Mouse (Mus musculus) heart, adult 2 months (tissue): Measurements from ENCODE around the gene Arhgap28. TPM values are rescaled to one million over a fixed set of nuclear protein-coding genes. Genes with fewer than 3 reads are reported as not detected.

Experiments
- DNase-seq, 2 experiments: peaks; one replicate each; pipeline ENCODE4 v3.0.0; 2021
- H3K27ac ChIP-seq: fragments of 200-600 bp; 2 replicates; pipeline ENCODE4 v1.8.1; 2022
- H3K27me3 ChIP-seq: fragments of 200-500 bp; 2 replicates; pipeline ENCODE4 v1.6.1; 2012; ENCODE audit warnings: mild to moderate bottlenecking, low read length, inconsistent platforms, mixed read lengths; ENCODE audit not compliant: control insufficient read depth, insufficient read depth
- H3K36me3 ChIP-seq: fragments of 200-500 bp; 2 replicates; pipeline ENCODE4 v1.6.1; 2012; ENCODE audit warnings: low read length, inconsistent platforms; ENCODE audit not compliant: control insufficient read depth, insufficient read depth
- H3K4me1 ChIP-seq: fragments of 200-500 bp; 2 replicates; pipeline ENCODE4 v1.6.1; 2011; ENCODE audit warnings: low read length; ENCODE audit not compliant: control insufficient read depth, insufficient read depth
- H3K4me3 ChIP-seq: fragments of 200-600 bp; 2 replicates; pipeline ENCODE4 v1.8.1; 2022
- H3K79me2 ChIP-seq: fragments of 200-500 bp; replicated peaks from 2 replicates; pipeline ENCODE4 v1.6.1; 2012; ENCODE audit warnings: mild to moderate bottlenecking, inconsistent platforms, low read length, moderate library complexity, mixed read lengths; ENCODE audit not compliant: control insufficient read depth, insufficient read depth
- H3K9ac ChIP-seq: fragments of 200-500 bp; 2 replicates; pipeline ENCODE4 v1.6.1; 2012; ENCODE audit warnings: low read depth, mild to moderate bottlenecking, control low read depth, inconsistent platforms, low read length, mixed read lengths
- CTCF ChIP-seq: fragments of 200-600 bp; IDR thresholded peaks from 2 replicates; pipeline ENCODE4 v1.8.1; 2022; ENCODE audit warnings: antibody characterized with exemption, mild to moderate bottlenecking, moderate library complexity
- EP300 ChIP-seq: fragments of 200-500 bp; IDR thresholded peaks from 2 replicates; pipeline ENCODE4 v1.6.1; 2011; ENCODE audit warnings: low read depth, low read length, control low read depth; ENCODE audit not compliant: insufficient read depth
- POLR2A ChIP-seq: fragments of 200-500 bp; IDR thresholded peaks from 2 replicates; pipeline ENCODE4 v1.6.1; 2011; ENCODE audit warnings: mild to moderate bottlenecking, low read depth, low read length, control low read depth; ENCODE audit not compliant: insufficient read depth
- WGBS: fragments of 180-500 bp; shearing (Covaris S2); methylation state at CpG from one replicate; pipeline ENCODE4 v1.1.7; 2018; 5-methylcytosine and 5-hydroxymethylcytosine counted together
- intact Hi-C: fragments of 180-260 bp; cut with DNase I; formaldehyde crosslinking; loops from one replicate; pipeline ENCODE4 v1.15.1; 2025
- polyA plus RNA-seq: library from polyadenylated mRNA; depleted of rRNA; stranded (reverse); fragments of >200 nt; gene quantifications from 2 replicates; pipeline ENCODE4 v1.2.3, GENCODE M21; 2012
- total RNA-seq, 2 experiments: library from RNA; stranded (reverse); gene quantifications; 2 replicates each; pipeline ENCODE4 v1.2.3; 2021

The Arhgap28 gene
- total and polyA plus RNA-seq, 3 experiments = 1.6 to 2.5 (median 1.9) TPM

- H3K36me3 ChIP-seq = no peaks in the 10 kb centered on the region
- intact Hi-C loops = no loop called here
- no peak overlapping the region for H3K4me3 ChIP-seq
- H3K4me1 ChIP-seq = no peaks in the 10 kb centered on the region
- 80% methylated on average over 5 of the region's 5 CpGs for WGBS
- DNase-seq = no peak
- no peak overlapping the region for H3K9ac ChIP-seq
- TF ChIP-seq EP300 (no peak), CTCF (no peak), POLR2A (no peak)
- no peak overlapping the region for H3K27ac ChIP-seq
- H3K79me2 ChIP-seq = no peaks in the 10 kb centered on the region
- no peaks in the 10 kb centered on the region for H3K27me3 ChIP-seq
Measured at GRCm38 (mm10) chr17:68029495-68029894, 25.6 kb upstream of the Arhgap28 start.

- Histone ChIP-seq H3K4me3 (no peak overlapping the region), H3K79me2 (no peaks in the 10 kb centered on the region), H3K4me1 (no peaks in the 10 kb centered on the region), H3K36me3 (no peaks in the 10 kb centered on the region), H3K27me3 (no peaks in the 10 kb centered on the region), H3K9ac (no peak overlapping the region), H3K27ac (no peak overlapping the region)
- WGBS = 84% methylated on average over 4 of the region's 4 CpGs
- DNase-seq = no peak
- TF ChIP-seq EP300 (no peak), CTCF (no peak), POLR2A (no peak)
- intact Hi-C loops = no loop called here
Measured at GRCm38 (mm10) chr17:68028519-68028918, 24.6 kb upstream of the Arhgap28 start.

GRCm38 (mm10) chr17:68024327-68024726 is 20.4 kb upstream of the Arhgap28 start:
- Histone ChIP-seq H3K36me3 (no peaks in the 10 kb centered on the region), H3K4me3 (no peak overlapping the region), H3K9ac (no peak overlapping the region), H3K4me1 (no peaks in the 10 kb centered on the region), H3K27me3 (no peaks in the 10 kb centered on the region), H3K79me2 (no peaks in the 10 kb centered on the region), H3K27ac (no peak overlapping the region)
- intact Hi-C loops = no loop called here
- TF ChIP-seq POLR2A (no peak), EP300 (no peak), CTCF (no peak)
- 69% methylated on average over 7 of the region's 7 CpGs for WGBS
- DNase-seq = no peak

- Histone ChIP-seq H3K36me3 (no peaks in the 10 kb centered on the region), H3K4me1 (no peaks in the 10 kb centered on the region), H3K27me3 (no peaks in the 10 kb centered on the region), H3K4me3 (no peak overlapping the region), H3K9ac (no peak overlapping the region), H3K27ac (no peak overlapping the region), H3K79me2 (no peaks in the 10 kb centered on the region)
- 52% methylated on average over 15 of the region's 15 CpGs for WGBS
- TF ChIP-seq POLR2A (no peak), EP300 (no peak), CTCF (no peak)
- intact Hi-C loops = no loop called here
- DNase-seq = no peak
Measured at GRCm38 (mm10) chr17:68019466-68020065, 15.6 kb upstream of the Arhgap28 start.

GRCm38 (mm10) chr17:68017095-68017494 is 13.2 kb upstream of the Arhgap28 start:
- H3K27me3 ChIP-seq = no peaks in the 10 kb centered on the region
- H3K9ac ChIP-seq = no peak overlapping the region
- H3K79me2 ChIP-seq = no peaks in the 10 kb centered on the region
- H3K4me3 ChIP-seq = no peak overlapping the region
- intact Hi-C loops = no loop called here
- no peaks in the 10 kb centered on the region for H3K36me3 ChIP-seq
- no peaks in the 10 kb centered on the region for H3K4me1 ChIP-seq
- TF ChIP-seq CTCF (no peak), EP300 (no peak), POLR2A (no peak)
- H3K27ac ChIP-seq = no peak overlapping the region
- WGBS = 71% methylated on average over 3 of the region's 3 CpGs
- no peak for DNase-seq

GRCm38 (mm10) chr17:68011606-68012005 is 7.7 kb upstream of the Arhgap28 start:
- H3K27ac ChIP-seq = no peak overlapping the region
- no peaks in the 10 kb centered on the region for H3K27me3 ChIP-seq
- no peak for TF ChIP-seq CTCF
- no peak for TF ChIP-seq EP300
- TF ChIP-seq POLR2A = no peak
- H3K4me3 ChIP-seq = no peak overlapping the region
- intact Hi-C loops = no loop called here
- DNase-seq = no peak
- WGBS = 78% methylated on average over 5 of the region's 5 CpGs
- H3K4me1 ChIP-seq = no peaks in the 10 kb centered on the region
- no peaks in the 10 kb centered on the region for H3K79me2 ChIP-seq
- no peak overlapping the region for H3K9ac ChIP-seq
- H3K36me3 ChIP-seq = no peaks in the 10 kb centered on the region
